Mouse (Mus musculus) kidney, adult 2 months (tissue): Measurements from ENCODE around the gene Sv2a. TPM values are rescaled to one million over a fixed set of nuclear protein-coding genes. Genes with fewer than 3 reads are reported as not detected.
A peak's percentile ranks its signal among the peaks of the same experiment; 100 is the strongest.

ENCODE experiments used
- DNase-seq: peaks from one replicate; pipeline ENCODE4 v3.0.0; 2021
- H3K27ac ChIP-seq: fragments of 200-500 bp; 2 replicates; pipeline ENCODE4 v1.5.1; 2012; ENCODE audit warnings: low read depth, low read length, control low read depth, inconsistent platforms; ENCODE audit not compliant: insufficient read depth
- H3K27me3 ChIP-seq: fragments of 200-500 bp; replicated peaks from 2 replicates; pipeline ENCODE4 v1.6.1; 2012; ENCODE audit warnings: mild to moderate bottlenecking, moderate library complexity, low read length, inconsistent platforms; ENCODE audit not compliant: control insufficient read depth, insufficient read depth
- H3K36me3 ChIP-seq: fragments of 200-500 bp; 2 replicates; pipeline ENCODE4 v1.6.1; 2012; ENCODE audit warnings: mild to moderate bottlenecking, moderate library complexity, low read length, inconsistent platforms; ENCODE audit not compliant: control insufficient read depth, insufficient read depth
- H3K4me1 ChIP-seq: fragments of 200-500 bp; 2 replicates; pipeline ENCODE4 v1.6.1; 2011; ENCODE audit warnings: low read length; ENCODE audit not compliant: control insufficient read depth, insufficient read depth
- H3K4me3 ChIP-seq: fragments of 200-500 bp; 2 replicates; pipeline ENCODE4 v1.5.1; 2011; ENCODE audit warnings: mild to moderate bottlenecking, low read depth, low read length, control low read depth; ENCODE audit not compliant: insufficient read depth
- CTCF ChIP-seq: fragments of 200-500 bp; conservative IDR thresholded peaks from 2 replicates; pipeline ENCODE4 v1.5.1; 2011; ENCODE audit warnings: low read depth, mild to moderate bottlenecking, control low read depth, low read length, moderate library complexity, mixed read lengths; ENCODE audit not compliant: insufficient read depth, insufficient read length
- POLR2A ChIP-seq: fragments of 200-500 bp; IDR thresholded peaks from one replicate; pipeline ENCODE4 v1.6.1; 2011; ENCODE audit warnings: low read depth, low read length, control low read depth
- WGBS: fragments of 180-500 bp; shearing (Covaris S2); methylation state at CpG from one replicate; pipeline ENCODE4 v1.1.7; 2018; 5-methylcytosine and 5-hydroxymethylcytosine counted together
- polyA plus RNA-seq: library from polyadenylated mRNA; depleted of rRNA; stranded (reverse); fragments of >200 nt; gene quantifications from 2 replicates; pipeline ENCODE4 v1.2.3, GENCODE M21; 2012

The Sv2a gene
- polyA plus RNA-seq, 1 experiment: 20.8 TPM

GRCm38 (mm10) chr3:96175251-96175650 lies 5.7 kb upstream of the Sv2a start:
- Histone ChIP-seq H3K27me3 (no peaks in the 10 kb centered on the region), H3K36me3 (peaks cover 5% of the 10 kb centered on the region), H3K4me1 (peaks cover 14% of the 10 kb centered on the region; the same call in 1 of the 2 replicates), H3K27ac (no peak overlapping the region), H3K4me3 (no peak overlapping the region)
- 95% methylated on average over 6 of the region's 6 CpGs for WGBS
- no peak for DNase-seq
- TF ChIP-seq CTCF (no peak), POLR2A (no peak)

DNA sequence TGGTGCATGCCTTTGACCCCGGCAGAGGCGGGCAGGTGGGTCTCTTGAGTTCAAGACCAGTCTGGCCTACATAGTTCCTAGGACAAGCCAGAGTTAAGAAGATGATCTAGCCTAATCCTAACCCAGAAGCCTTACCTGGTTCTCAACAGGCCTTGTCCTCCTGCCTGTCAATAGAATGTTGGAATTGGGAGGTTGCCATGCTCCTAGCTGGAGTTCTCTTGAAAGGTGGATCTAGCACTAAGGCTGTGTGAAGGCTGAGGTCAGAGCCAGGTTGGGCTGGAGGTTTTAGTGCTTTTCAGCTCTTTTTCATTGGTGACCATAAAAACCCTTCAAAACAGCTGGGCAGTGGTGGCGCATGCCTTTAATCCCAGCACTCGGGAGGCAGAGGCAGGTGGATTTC lies 2.5 kb upstream of the Sv2a start:
- no peak for DNase-seq
- WGBS: 89% methylated on average over 4 of the region's 4 CpGs
- H3K36me3 ChIP-seq: peaks cover 5% of the 10 kb centered on the region
- no peaks in the 10 kb centered on the region for H3K27me3 ChIP-seq
- H3K27ac ChIP-seq: no peak overlapping the region
- H3K4me3 ChIP-seq: no peak overlapping the region
- H3K4me1 ChIP-seq: peaks cover 6% of the 10 kb centered on the region
- TF ChIP-seq CTCF (no peak), POLR2A (no peak)

- TF ChIP-seq POLR2A (no peak), CTCF (no peak)
- 76% methylated on average over 2 of the region's 2 CpGs for WGBS
- DNase-seq: no peak
- no peaks in the 10 kb centered on the region for H3K27me3 ChIP-seq
- no peak overlapping the region for H3K27ac ChIP-seq
- H3K4me3 ChIP-seq: no peak overlapping the region
- peaks cover 5% of the 10 kb centered on the region for H3K36me3 ChIP-seq
- H3K4me1 ChIP-seq: peaks cover 6% of the 10 kb centered on the region
Observed at GRCm38 (mm10) chr3:96178902-96179301, 2.0 kb upstream of the Sv2a start.

DNA sequence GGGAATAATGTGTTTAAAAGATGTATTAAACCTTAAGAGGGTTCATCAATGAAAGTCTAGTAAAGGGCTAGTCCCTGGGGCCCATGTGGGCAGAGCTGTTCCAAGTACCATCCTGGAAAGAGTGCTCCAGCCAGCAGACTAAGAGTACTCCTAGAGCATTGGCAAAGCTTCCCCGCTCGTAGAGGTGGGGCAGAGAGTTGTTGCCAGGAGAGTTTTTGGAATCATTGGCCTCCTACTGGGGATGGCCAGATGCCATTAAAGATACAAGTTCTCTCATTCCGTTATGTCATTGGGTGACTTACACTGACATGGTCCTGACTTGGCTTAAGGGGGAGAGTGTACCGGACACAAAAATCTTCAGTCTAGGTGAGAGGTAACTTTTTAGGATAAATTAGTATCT lies 1.4 kb upstream of the Sv2a start:
- Histone ChIP-seq H3K4me1 (peaks cover 6% of the 10 kb centered on the region), H3K27me3 (no peaks in the 10 kb centered on the region), H3K27ac (no peak overlapping the region), H3K36me3 (peaks cover 5% of the 10 kb centered on the region), H3K4me3 (no peak overlapping the region)
- peak; percentile 64 for DNase-seq
- WGBS: 35% methylated on average over 4 of the region's 4 CpGs
- TF ChIP-seq CTCF (no peak), POLR2A (no peak)

DNA sequence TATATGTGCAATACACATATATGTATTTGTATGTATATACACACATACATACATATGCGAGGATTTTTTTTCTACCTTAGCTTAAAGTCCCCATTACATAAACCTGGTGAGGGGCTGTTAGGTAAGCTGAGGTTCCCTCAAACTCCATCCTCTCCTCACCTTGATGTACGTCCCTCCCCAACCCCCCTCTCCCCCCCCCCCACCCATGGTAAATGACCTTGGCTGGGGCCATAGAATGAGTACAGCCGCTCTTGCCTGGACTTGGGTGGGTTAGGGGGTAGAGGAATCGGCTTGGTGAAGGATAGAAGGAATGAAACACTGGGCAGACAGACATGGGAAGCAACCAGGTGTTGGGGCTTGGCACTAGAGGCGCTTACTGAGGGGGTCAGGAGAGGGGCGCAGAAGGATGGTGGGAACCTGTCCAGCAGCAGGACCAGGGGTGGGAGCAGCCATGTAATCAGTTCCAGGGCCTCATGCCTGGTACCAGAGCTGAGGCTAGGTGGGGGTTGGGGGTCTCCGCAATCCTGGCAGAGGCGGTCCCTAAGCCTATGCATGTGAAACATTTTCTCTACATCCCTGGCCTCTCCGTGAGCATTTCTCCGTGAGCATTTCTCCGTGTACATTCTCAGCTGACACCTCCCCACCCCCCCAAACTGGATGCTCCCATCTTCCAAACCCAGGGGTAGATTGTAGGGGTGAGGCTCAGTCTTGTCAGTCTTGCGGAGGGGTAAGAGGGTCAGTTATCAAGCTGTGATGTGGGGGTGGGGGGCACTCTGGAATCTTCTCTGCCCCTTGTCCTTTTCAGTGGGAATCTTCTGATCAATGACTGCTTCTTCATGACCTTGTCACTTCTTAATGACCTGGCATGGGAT lies 795 bp downstream of the Sv2a start:
- peak overlapping the region; percentile 89 for H3K27ac ChIP-seq
- H3K4me1 ChIP-seq: peaks cover 6% of the 10 kb centered on the region
- DNase-seq: no peak
- peak overlapping the region; percentile 82 for H3K4me3 ChIP-seq
- no peak for TF ChIP-seq POLR2A
- TF ChIP-seq CTCF: no peak
- peaks cover 3% of the 10 kb centered on the region; the same call in 1 of the 2 replicates for H3K36me3 ChIP-seq
- 45% methylated on average over 12 of the region's 12 CpGs for WGBS
- no peaks in the 10 kb centered on the region for H3K27me3 ChIP-seq

- WGBS: 7% methylated on average over 4 of the region's 4 CpGs
- Histone ChIP-seq H3K27ac (peak overlapping the region; percentile 89), H3K27me3 (no peaks in the 10 kb centered on the region), H3K4me1 (peaks cover 6% of the 10 kb centered on the region), H3K36me3 (peaks cover 3% of the 10 kb centered on the region; the same call in 1 of the 2 replicates), H3K4me3 (peak overlapping the region; percentile 82)
- peak; percentile 46 for DNase-seq
- TF ChIP-seq POLR2A (no peak), CTCF (no peak)
Observed at GRCm38 (mm10) chr3:96182382-96182776, 1.4 kb downstream of the Sv2a start.

GRCm38 (mm10) chr3:96192977-96193376 lies 12.0 kb downstream of the Sv2a start:
- DNase-seq: no peak
- Histone ChIP-seq H3K4me3 (no peak overlapping the region), H3K27ac (no peak overlapping the region), H3K4me1 (peaks cover 7% of the 10 kb centered on the region), H3K36me3 (no peaks in the 10 kb centered on the region), H3K27me3 (no peaks in the 10 kb centered on the region)
- 70% methylated on average over 12 of the region's 12 CpGs for WGBS
- TF ChIP-seq CTCF (no peak), POLR2A (no peak)
